Mouse (Mus musculus): ENCODE data around the gene 2810408A11Rik. TPM values are rescaled to one million over a fixed set of nuclear protein-coding genes. Genes with fewer than 3 reads are reported as not detected.

Gene 2810408A11Rik
- polyA plus RNA-seq, 1 experiment from 2014 or later, result 6.4 TPM

DNA sequence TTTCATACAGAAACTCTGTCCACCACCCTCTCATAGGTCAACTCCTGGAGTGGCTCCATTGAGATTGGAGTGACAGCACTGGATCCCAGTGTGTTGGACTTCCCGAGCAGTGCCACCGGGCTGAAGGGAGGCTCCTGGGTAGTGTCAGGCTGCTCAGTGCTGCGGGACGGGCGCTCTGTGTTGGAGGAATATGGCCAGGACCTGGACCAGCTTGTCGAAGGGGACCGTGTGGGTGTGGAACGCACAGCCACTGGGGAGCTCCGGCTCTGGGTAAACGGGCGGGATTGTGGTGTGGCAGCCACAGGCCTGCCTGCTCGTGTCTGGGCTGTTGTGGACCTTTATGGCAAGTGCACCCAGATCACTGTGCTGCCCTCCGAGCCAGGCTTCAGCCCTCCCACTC is 2.2 kb upstream of the 2810408A11Rik start:
- DNase-seq (ENCODE audit: low spot score), result no peak
- Histone ChIP-seq H3K4me1 (ENCODE audit: insufficient read depth, low read depth, low read length) (no peaks in the 10 kb centered on the region), H3K27ac (ENCODE audit: low read length) (0 out of 2 replicates have a peak overlapping the region, but pooled peaks have one; percentile 93), H3K36me3 (ENCODE audit: insufficient read depth, low read length) (peaks cover 31% of the 10 kb centered on the region), H3K9me3 (ENCODE audit: low read length) (no peaks in the 10 kb centered on the region), H3K27me3 (replicated peaks; ENCODE audit: insufficient read depth, low read length) (no peaks in the 10 kb centered on the region), H3K4me2 (replicated peaks; ENCODE audit: low read depth, low read length) (peak overlapping the region; percentile 73), H3K4me3 (ENCODE audit: low read depth, low read length) (0 out of 2 replicates have a peak overlapping the region, but pooled peaks have one; percentile 82), H3K9ac (replicated peaks; ENCODE audit: low read depth) (no peak overlapping the region)
- 79% methylated on average over 13 of the region's 13 CpGs for WGBS
- no peak for TF ChIP-seq EP300 (IDR thresholded peaks at IDR 0.05)
- TF ChIP-seq CTCF (IDR thresholded peaks at IDR 0.05), result no peak
- ATAC-seq, result no peak

DNA sequence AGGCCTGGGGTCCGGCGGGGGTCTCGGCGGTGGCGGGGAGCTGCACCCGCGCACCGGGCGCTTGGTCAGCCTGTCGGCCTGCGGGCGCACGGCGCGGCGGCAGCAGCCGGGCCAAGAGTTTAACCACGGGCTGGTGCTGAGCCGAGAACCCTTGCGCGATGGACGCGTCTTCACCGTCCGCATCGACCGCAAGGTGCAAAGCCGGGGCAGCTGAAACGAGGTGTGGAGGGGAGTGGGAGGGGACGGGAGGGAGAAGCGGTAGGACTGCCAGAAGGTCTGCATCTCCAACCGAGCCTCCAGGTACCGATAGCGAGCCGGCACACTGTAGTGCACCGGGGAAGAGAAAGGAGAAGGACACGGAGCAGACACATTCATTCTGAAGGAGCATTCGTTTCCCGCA is 1.2 kb upstream of the 2810408A11Rik start:
- H3K9me3 ChIP-seq (ENCODE audit: low read length), result no peaks in the 10 kb centered on the region
- no peak for ATAC-seq
- peak overlapping the region; percentile 82 for H3K4me3 ChIP-seq (ENCODE audit: low read depth, low read length)
- TF ChIP-seq EP300 (IDR thresholded peaks at IDR 0.05) (no peak), CTCF (IDR thresholded peaks at IDR 0.05) (peak; percentile 7; the same call in 1 of the 2 replicates)
- under 1% methylated on average over 26 of the region's 39 CpGs for WGBS
- peaks cover 21% of the 10 kb centered on the region for H3K36me3 ChIP-seq (ENCODE audit: insufficient read depth, low read length)
- H3K4me1 ChIP-seq (ENCODE audit: insufficient read depth, low read depth, low read length), result no peaks in the 10 kb centered on the region
- H3K4me2 ChIP-seq (replicated peaks; ENCODE audit: low read depth, low read length), result peak overlapping the region; percentile 73
- peak; percentile 21 for DNase-seq (ENCODE audit: low spot score)
- H3K27ac ChIP-seq (ENCODE audit: low read length), result peak overlapping the region; percentile 93
- peak overlapping the region; percentile 65 for H3K9ac ChIP-seq (replicated peaks; ENCODE audit: low read depth)
- no peaks in the 10 kb centered on the region for H3K27me3 ChIP-seq (replicated peaks; ENCODE audit: insufficient read depth, low read length)

DNA sequence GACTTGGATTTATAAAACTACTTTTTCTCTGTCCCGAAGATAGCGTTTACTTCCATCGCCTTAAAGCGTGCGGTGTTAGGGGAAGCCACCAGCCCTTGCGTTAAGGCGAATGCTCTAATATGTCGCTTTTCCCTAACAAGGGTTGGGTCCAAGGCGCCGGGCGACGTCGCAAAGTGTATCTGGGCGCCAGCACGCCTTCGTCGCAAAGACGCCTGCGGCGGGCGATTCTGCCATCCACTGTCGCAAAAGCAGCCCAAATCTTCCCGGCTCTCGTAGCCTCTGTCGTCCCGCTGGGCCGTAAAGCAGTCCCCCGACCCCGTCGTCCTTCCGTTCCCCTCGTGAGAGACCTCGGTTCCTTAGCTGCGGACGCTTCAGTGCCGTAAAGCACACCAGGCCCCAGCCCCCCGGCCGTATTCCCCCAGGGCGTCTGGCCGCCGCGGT is 639 bp upstream of the 2810408A11Rik start:
- DNase-seq (ENCODE audit: low spot score) (peak; percentile 99), ATAC-seq (peak; percentile 86)
- Histone ChIP-seq H3K4me1 (ENCODE audit: insufficient read depth, low read depth, low read length) (no peaks in the 10 kb centered on the region), H3K27me3 (replicated peaks; ENCODE audit: insufficient read depth, low read length) (no peaks in the 10 kb centered on the region), H3K36me3 (ENCODE audit: insufficient read depth, low read length) (peaks cover 15% of the 10 kb centered on the region), H3K9me3 (ENCODE audit: low read length) (no peaks in the 10 kb centered on the region), H3K9ac (replicated peaks; ENCODE audit: low read depth) (peak overlapping the region; percentile 65), H3K4me3 (ENCODE audit: low read depth, low read length) (peak overlapping the region; percentile 82), H3K4me2 (replicated peaks; ENCODE audit: low read depth, low read length) (peak overlapping the region; percentile 73), H3K27ac (ENCODE audit: low read length) (peak overlapping the region; percentile 93)
- TF ChIP-seq CTCF (IDR thresholded peaks at IDR 0.05), result no peak
- TF ChIP-seq EP300 (IDR thresholded peaks at IDR 0.05), result peak; percentile 4; the same call in 1 of the 2 replicates
- WGBS, result under 1% methylated on average over 39 of the region's 42 CpGs

DNA sequence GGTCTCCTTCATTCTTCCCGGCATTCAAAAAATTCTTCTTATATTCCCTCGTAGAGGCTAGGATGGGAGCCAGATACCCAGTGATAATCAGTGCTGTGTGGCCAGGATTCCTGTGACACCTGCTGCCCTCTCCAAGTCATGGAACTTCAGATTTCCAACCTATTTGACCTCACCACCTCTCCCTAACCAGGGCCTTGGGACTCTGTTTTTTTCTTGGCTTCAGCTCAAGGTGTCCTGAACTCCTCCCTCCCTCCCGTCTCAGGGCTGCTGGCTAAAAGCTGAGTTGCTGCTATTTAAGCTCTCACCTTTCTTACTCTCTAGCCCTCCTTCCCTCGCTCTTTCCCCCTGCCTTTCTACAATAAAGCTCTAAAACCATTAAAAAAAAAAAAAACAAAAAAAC is 917 bp downstream of the 2810408A11Rik start:
- ATAC-seq, result no peak
- Histone ChIP-seq H3K4me2 (replicated peaks; ENCODE audit: low read depth, low read length) (peak overlapping the region; percentile 73; the same call in 1 of the 2 replicates), H3K4me1 (ENCODE audit: insufficient read depth, low read depth, low read length) (no peaks in the 10 kb centered on the region), H3K36me3 (ENCODE audit: insufficient read depth, low read length) (peaks cover 3% of the 10 kb centered on the region; the same call in 1 of the 2 replicates), H3K4me3 (ENCODE audit: low read depth, low read length) (peak overlapping the region; percentile 82; the same call in 1 of the 2 replicates), H3K27me3 (replicated peaks; ENCODE audit: insufficient read depth, low read length) (no peaks in the 10 kb centered on the region), H3K9me3 (ENCODE audit: low read length) (no peaks in the 10 kb centered on the region), H3K9ac (replicated peaks; ENCODE audit: low read depth) (no peak overlapping the region), H3K27ac (ENCODE audit: low read length) (no peak overlapping the region)
- peak; percentile 54 for DNase-seq (ENCODE audit: low spot score)
- WGBS, result 28% methylated on average over 4 of the region's 4 CpGs
- TF ChIP-seq CTCF (IDR thresholded peaks at IDR 0.05) (no peak), EP300 (IDR thresholded peaks at IDR 0.05) (no peak)

DNA sequence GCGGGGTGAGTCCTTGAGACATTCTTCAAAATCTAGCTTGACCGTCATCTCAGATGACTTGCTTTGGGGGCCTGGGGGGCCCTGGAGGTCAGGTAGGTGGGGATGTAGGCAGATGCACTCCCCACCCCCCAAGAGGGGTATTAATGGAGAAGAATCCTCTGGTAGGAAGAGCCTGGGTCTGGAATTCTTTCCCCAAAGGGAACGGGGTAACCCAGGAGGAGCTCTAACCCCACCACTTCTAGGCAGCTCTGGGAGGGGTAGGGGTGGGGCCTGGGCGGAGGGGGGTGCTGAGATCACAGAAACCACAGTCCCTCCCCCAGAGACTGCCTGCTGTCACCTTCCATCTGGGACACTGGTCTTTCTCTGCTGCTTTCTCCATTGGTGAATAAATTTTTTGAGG is 5.5 kb downstream of the 2810408A11Rik start, which contains the start of gene Acap1:
TSS of gene Acap1 (minus strand) at position 249 of the 400 bp plus-strand sequence.
- TF ChIP-seq EP300 (IDR thresholded peaks at IDR 0.05) (no peak), CTCF (IDR thresholded peaks at IDR 0.05) (no peak)
- Histone ChIP-seq H3K9ac (replicated peaks; ENCODE audit: low read depth) (no peak within 1 kb of the TSS), H3K4me2 (replicated peaks; ENCODE audit: low read depth, low read length) (no peak within 1 kb of the TSS), H3K27me3 (replicated peaks; ENCODE audit: insufficient read depth, low read length) (no peaks in the 10 kb centered on the region), H3K36me3 (ENCODE audit: insufficient read depth, low read length) (no peaks in the 10 kb centered on the region), H3K4me3 (ENCODE audit: low read depth, low read length) (no peak within 1 kb of the TSS), H3K9me3 (ENCODE audit: low read length) (no peaks in the 10 kb centered on the region), H3K27ac (ENCODE audit: low read length) (no peak within 1 kb of the TSS), H3K4me1 (ENCODE audit: insufficient read depth, low read depth, low read length) (peaks cover 9% of the 10 kb centered on the region; the same call in 1 of the 2 replicates)
- 72% methylated on average over 4 of the region's 4 CpGs for WGBS
- no peak for DNase-seq (ENCODE audit: low spot score)
- ATAC-seq, result no peak

DNA sequence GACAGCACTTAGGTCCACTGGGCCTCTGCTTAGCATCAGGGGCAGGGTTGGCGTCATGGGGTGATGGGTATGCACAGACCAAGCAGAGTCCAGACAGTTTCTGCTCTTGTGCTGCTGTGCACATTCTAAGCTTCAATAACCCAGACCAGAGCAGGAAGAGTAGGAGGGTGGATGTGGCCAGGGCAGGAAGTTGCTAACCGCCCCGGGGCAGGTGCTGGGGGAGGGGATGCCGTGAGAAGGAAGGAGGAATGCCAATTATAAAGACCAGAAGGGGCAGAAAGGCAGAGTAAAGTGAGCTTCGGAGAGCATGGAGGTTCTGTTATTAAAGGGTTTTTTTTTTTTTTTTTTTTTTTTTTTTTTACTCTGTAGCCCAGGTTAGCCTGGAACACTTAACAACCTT is 6.1 kb downstream of the 2810408A11Rik start:
- ATAC-seq (no peak), DNase-seq (ENCODE audit: low spot score) (peak; percentile 23)
- H3K27me3 ChIP-seq (replicated peaks; ENCODE audit: insufficient read depth, low read length), result no peaks in the 10 kb centered on the region
- no peak overlapping the region for H3K9ac ChIP-seq (replicated peaks; ENCODE audit: low read depth)
- no peaks in the 10 kb centered on the region for H3K9me3 ChIP-seq (ENCODE audit: low read length)
- no peaks in the 10 kb centered on the region for H3K36me3 ChIP-seq (ENCODE audit: insufficient read depth, low read length)
- 69% methylated on average over 5 of the region's 5 CpGs for WGBS
- TF ChIP-seq EP300 (IDR thresholded peaks at IDR 0.05), result no peak
- no peak for TF ChIP-seq CTCF (IDR thresholded peaks at IDR 0.05)
- H3K4me2 ChIP-seq (replicated peaks; ENCODE audit: low read depth, low read length), result no peak overlapping the region
- no peak overlapping the region for H3K4me3 ChIP-seq (ENCODE audit: low read depth, low read length)
- H3K27ac ChIP-seq (ENCODE audit: low read length), result no peak overlapping the region
- H3K4me1 ChIP-seq (ENCODE audit: insufficient read depth, low read depth, low read length), result peaks cover 9% of the 10 kb centered on the region; the same call in 1 of the 2 replicates
